Mouse (Mus musculus): ENCODE measurements around the gene Gdnf. TPM values are rescaled to one million over a fixed set of nuclear protein-coding genes. Genes with fewer than 3 reads are reported as not detected.

Gene Gdnf
- total RNA-seq, 2 experiments from 2014 or later, result 0.13 to 0.20 TPM

GRCm38 (mm10) chr15:7862890-7863289, 52.2 kb downstream of the Gdnf start:
- DNase-seq, result no peak

GRCm38 (mm10) chr15:7863328-7863727, 52.7 kb downstream of the Gdnf start:
- DNase-seq, result no peak

DNA sequence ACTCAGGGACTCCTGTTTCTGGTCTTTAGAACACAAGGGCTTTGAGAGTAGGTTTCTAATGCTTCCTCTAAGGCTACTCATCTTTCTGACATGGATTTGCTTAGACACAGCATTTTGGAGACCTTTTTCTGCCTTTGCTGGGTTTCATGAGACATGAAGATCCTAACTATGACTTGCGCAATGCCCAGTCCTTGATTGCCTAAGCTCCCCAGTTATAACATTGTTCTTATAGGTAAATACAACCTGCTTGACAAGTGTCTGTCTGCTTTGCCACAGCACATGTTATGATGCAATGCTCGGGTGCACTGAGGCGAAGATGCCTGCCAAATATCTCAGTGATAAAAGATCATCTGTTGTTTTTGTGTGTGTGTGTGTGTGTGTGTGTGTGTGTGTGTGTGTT, 54.7 kb downstream of the Gdnf start:
- no peak for DNase-seq

DNA sequence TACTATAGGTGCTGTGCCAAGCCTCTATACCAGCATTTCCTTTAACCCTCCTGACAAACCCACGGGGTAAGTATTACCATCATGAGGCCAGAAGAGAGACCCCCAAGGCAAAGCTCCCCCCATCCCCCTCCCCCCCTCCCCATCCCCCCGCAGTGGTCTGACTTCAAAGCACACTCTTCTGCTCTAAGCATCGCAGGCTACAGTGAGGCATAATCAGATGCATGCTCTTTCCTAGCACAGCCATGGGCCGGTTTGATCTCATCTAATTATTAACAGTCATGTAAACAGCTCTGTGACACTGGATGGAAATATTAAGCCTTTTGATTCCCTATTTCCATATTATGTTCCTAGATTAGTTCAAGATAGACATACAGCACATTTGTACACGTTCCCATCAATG, 61.8 kb downstream of the Gdnf start:
- DNase-seq, result no peak

- DNase-seq, result no peak
Measured at GRCm38 (mm10) chr15:7875879-7876278, 65.2 kb downstream of the Gdnf start.

DNA sequence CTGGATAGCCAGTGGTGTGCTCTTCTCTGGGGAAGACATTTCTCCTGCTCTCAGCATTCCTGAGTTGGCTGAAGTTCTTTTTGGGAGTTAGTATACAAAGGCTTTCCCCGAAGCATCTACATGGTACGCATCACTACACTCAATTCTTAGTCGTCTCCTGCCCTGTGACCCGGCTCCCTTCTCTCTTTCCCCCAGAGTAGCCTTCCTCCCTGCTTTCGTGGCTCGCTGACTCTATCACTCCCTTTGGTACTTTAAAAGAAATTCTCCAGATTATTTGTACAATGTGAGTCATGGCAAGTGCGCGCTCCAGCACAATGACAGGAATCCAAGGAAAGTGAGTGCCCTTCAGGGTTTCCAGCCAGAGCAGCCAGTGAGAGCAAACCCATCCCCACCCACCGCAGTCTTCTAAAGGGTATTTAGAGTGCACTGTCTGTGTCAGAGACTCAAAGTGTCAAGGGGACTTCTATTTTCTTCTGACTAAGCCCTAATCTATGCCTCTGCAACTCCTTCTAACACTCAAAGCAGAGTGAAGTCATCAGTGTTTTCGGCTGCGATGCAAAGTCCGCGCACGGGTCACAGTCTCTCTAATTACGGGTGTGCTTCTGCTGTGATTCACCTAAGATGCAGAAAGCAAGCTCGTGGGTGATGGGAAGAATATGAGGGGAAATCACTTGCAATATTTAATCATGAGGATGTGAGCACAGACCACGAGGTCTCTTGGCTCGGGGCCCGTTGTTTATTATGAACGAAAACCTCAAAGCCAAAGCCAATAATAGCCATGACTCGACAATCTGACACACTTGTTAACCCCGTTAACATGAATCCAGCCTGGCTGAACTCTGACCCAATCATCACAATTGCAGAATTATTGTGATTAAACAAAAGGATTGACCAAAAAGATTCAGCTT, 67.2 kb downstream of the Gdnf start:
- DNase-seq, result no peak

DNA sequence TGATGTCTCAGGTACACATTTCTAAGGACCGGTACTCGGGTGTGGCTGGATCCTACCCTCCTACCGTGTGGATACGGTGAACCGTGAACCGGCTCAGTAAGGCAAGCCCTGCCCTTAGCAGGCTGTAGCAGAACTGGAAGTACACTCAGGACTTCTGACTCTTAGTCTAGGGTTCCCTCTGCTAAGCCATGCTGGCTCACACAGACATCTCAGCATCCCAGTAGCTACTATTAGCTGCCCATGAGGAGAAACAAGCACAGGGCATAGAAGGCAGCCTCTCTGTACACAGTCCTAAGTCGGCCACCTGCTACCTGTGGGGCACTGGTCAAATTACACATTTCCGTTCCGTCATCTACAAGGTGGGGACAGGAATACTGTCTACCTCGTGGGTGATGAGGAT, 68.2 kb downstream of the Gdnf start:
- DNase-seq, result no peak

GRCm38 (mm10) chr15:7879956-7880355, 69.3 kb downstream of the Gdnf start:
- no peak for DNase-seq

GRCm38 (mm10) chr15:7884181-7884580, 73.5 kb downstream of the Gdnf start:
- DNase-seq, result no peak

- no peak for DNase-seq
Measured at GRCm38 (mm10) chr15:7885106-7885505, 74.5 kb downstream of the Gdnf start.

DNA sequence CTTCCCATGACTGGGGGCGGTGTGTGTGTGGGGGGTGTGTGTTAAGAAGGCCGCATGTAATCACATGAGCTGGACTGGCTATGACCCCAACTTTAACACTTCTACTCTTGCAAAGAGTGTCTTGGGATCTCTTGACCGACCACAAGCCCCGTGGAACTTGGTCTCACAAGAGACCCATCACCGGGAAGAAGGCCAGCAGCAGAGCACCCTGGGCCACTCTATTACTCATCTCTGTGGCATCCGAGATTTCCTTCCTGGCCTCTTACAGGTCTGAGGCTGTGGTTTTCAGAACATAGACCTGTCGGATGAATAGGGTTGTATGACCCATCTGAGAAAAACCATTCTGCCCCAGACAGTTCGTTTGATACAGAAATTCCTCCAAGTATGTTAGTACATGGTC, 75.9 kb downstream of the Gdnf start:
- no peak for DNase-seq

Data from adrenal gland, postnatal 36 days (tissue).